Mouse (Mus musculus): Measurements from ENCODE around the gene Gm11487. TPM values are rescaled to one million over a fixed set of nuclear protein-coding genes. Genes with fewer than 3 reads are reported as not detected.

The Gm11487 gene
- not detected in 2 replicates for polyA plus RNA-seq (2012; rRNA removed)

DNA sequence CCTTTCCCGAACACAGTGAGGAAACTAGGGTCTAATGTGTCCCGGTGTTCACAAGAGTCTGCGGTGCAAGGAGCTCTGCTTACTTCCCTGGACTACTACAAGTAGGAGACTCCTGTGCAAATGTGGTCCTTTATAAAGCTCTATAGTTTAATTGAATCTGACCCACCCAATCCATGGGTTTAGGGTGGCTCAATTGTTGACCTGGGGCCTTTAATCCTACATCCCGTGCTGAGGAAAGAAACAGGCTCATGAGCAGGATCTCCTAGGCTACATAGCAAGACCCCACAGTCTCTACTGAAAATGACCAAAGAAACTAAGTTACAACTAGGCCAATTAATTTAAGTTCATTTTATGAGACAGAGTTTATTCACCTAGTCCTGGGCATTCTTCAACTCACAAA, at the start of gene Gm11487:
Gene Gm11487 (minus strand): TSS at position 101 of the 400 bp plus-strand sequence.

Other genes with a start within 250 kb of the Gm11487 start
- gene Gm11238, start 202.8 kb upstream of the Gm11487 start, polyA plus RNA-seq (2012; rRNA removed) = not detected in 2 replicates
- not detected in 2 replicates for gene Gm11237, start 217.9 kb upstream of the Gm11487 start, polyA plus RNA-seq (2012; rRNA removed)
- not detected in 2 replicates for gene Gm11236, start 233.0 kb upstream of the Gm11487 start, polyA plus RNA-seq (2012; rRNA removed)

Measured in stomach, adult 2 months (tissue).